Mouse (Mus musculus): ENCODE measurements around the gene Grb10.

- TF ChIP-seq CTCF (IDR thresholded peaks at IDR 0.05; ENCODE audit: control insufficient read depth, insufficient read depth, insufficient replicate concordance, low read depth, low read length) (no peak), POLR2A (IDR thresholded peaks at IDR 0.05; ENCODE audit: control insufficient read depth, low read depth, low read length) (no peak)
These were observed 2.9 kb upstream of the Grb10 start for GRCm38 (mm10) chr11:12041379-12041778.

Measured in testis, adult 2 months (tissue).